Mouse (Mus musculus): ENCODE measurements around the gene Arhgap10.
"Not testable (repeated sequence)": the region's sequence is repeated elsewhere in the genome, so short reads cannot be mapped to it uniquely, and the experiment has no call there.

Gene Arhgap10

GRCm38 (mm10) chr8:77350121-77350777, 167.5 kb downstream of the Arhgap10 start:
- DNase-seq (ENCODE audit: low read depth, low spot score) = no peak

DNA sequence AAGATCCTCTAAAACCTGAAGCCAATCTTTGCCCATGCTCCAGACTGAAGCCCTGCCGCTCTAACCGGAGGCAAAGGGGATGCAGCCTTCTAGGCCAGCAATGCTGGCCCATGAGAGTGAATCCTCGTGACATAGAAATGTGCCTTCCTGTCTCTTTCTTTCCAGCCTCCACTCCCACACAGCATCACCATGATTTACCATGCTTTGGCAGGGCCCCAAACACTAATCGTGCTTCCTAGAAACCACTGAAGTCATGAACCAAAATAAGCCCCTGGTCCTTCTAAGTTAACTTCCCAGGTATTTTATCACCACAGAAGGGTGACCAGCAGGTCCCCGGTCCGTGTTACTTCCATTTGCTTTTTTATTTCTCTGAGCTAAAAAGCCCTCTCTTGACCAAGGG, 173.8 kb downstream of the Arhgap10 start:
- DNase-seq (ENCODE audit: low read depth, low spot score) = no peak

GRCm38 (mm10) chr8:77343335-77343734, 174.4 kb downstream of the Arhgap10 start:
- no peak for DNase-seq (ENCODE audit: low read depth, low spot score)

DNA sequence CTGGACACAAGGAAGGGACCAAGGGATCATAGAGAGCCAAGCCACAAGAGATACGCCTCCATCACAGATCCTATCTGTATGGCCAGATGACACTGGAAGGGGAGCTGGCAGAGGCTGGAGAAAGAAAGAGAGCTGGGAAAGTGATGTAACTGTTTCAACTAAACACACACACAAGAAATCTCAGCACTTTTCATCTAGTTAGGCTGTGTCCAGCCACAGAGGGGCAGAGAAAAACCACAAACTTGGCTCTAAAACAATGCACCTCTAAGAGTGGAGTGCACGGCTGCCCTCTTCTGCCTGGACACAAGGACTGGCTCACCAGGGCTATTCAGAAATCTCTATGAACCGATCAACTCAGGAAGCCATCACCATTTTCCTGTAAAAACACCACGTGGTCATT, 175.6 kb downstream of the Arhgap10 start:
- no peak for DNase-seq (ENCODE audit: low read depth, low spot score)

DNA sequence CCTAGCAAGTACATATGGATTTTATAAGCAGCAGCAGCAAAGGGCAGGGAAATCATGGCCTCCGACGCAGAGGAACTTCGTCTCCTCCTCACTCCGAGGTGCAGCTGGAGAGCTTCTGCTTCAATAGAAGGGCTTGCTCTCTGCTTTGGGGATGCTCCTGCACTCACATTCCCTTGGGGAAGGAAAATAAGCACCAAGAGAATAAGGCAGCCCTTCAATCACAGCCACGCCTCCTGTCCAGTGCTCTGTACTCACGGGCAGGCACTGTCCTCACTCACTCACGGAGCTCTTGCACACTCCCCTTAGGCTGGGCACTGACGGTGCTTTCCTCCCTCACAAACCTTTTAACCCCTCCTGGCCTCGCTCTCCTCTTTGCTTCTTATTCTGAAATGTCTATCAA, 176.4 kb downstream of the Arhgap10 start:
- no peak for DNase-seq (ENCODE audit: low read depth, low spot score)

DNA sequence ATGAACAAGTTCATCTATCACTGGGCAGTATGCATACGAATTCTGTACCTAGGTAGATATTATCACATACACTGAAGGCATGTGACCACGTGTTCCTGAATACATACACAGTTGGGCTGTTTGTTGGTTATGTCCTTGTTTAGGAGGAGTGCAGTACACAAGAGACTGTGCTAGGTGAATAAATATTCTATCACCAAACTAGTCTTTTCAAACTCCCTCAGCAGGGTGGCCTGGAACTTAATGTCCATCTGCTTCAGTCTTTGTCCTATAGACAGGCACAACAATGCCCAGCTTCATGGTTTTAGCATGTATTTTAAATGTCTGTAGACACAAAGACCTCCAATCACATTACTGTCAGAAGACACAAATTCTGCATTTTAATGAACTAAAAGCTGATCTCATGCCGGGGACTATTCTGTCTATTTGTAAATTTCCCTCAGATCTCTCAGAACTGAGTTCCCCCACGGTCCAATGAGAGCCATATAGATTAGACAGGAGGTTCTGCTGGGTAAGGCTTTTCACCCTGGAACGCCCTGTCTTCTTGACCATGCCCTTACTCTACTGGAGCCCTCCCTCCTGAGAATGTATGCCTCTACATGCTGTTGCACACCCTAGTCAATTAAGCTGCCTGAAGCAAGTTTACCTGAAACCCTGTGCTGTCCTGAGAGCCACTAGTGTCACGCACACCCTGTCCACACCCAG, 177.6 kb downstream of the Arhgap10 start:
- no peak for DNase-seq (ENCODE audit: low read depth, low spot score)

GRCm38 (mm10) chr8:77337272-77337671, 180.5 kb downstream of the Arhgap10 start:
- no peak for DNase-seq (ENCODE audit: low read depth, low spot score)

- DNase-seq (ENCODE audit: low read depth, low spot score) = no peak
Measured at GRCm38 (mm10) chr8:77331180-77331579, 186.6 kb downstream of the Arhgap10 start.

DNA sequence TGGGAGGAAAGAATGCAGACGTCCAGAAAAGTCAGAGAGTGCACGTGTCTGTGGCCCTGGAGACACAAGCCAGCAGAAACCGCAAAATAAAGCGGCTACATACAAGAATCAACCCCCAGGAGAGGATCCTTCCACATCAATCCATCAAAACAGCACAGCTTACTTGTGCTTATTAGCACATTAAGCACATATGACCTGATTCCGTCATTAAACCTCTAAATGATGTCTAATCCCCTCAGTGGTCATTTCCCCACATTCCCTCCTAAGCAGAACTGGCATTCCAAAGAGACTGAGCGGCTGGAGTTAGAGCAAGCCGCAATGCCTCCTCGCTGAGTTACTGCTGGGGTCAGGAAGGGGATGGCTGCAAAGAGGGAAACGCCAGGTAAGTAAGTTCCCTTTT, 187.4 kb downstream of the Arhgap10 start:
- DNase-seq (ENCODE audit: low read depth, low spot score) = no peak

DNA sequence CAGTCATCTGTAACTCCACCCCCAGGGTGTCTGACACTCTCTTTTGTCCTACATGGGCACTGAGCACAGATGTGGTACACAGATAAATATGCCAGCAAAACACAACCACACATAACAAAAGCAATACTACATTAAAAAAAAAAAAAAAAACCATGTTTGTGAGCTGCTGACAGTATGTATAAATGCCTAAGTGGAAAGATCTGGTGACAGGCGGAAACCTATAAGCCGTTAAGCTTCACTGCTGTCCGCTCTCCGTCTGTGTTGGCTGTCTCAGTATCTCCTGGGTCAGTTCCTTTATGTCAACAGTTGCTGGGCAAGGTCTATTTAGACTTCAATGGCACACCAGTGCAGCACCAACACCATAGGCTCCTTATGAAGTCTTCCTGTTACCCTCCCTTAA, 188.0 kb downstream of the Arhgap10 start:
- no peak for DNase-seq (ENCODE audit: low read depth, low spot score)

GRCm38 (mm10) chr8:77328473-77328872, 189.3 kb downstream of the Arhgap10 start:
- no peak for DNase-seq (ENCODE audit: low read depth, low spot score)

DNA sequence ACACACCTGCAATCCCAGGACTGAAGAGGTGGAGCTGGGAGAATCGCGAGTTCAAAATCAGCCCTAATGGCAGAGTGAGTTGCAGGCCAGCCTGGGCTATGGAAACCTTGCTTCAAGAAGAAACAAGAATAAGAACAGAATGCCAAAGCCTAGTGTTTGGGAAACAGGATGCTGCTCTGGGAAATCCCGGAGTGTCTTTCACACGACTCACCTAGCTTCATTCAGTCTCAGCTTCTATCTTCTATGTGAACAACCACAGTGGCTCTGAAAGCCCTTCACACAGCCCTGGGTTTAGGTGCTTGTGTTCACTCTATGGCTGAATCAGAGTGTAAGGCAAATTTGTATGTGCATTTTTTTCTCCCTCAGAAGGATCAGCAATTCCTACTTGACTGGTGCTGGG, 190.4 kb downstream of the Arhgap10 start:
- no peak for DNase-seq (ENCODE audit: low read depth, low spot score)

GRCm38 (mm10) chr8:77322727-77323126, 195.0 kb downstream of the Arhgap10 start:
- DNase-seq (ENCODE audit: low read depth, low spot score) = not testable (repeated sequence)

GRCm38 (mm10) chr8:77321901-77322300, 195.9 kb downstream of the Arhgap10 start:
- DNase-seq (ENCODE audit: low read depth, low spot score) = no peak

- no peak for DNase-seq (ENCODE audit: low read depth, low spot score)
Measured at GRCm38 (mm10) chr8:77318590-77318989, 199.2 kb downstream of the Arhgap10 start.

GRCm38 (mm10) chr8:77317771-77318170, 200.0 kb downstream of the Arhgap10 start:
- no peak for DNase-seq (ENCODE audit: low read depth, low spot score)

GRCm38 (mm10) chr8:77313003-77313402, 204.8 kb downstream of the Arhgap10 start:
- no peak for DNase-seq (ENCODE audit: low read depth, low spot score)

DNA sequence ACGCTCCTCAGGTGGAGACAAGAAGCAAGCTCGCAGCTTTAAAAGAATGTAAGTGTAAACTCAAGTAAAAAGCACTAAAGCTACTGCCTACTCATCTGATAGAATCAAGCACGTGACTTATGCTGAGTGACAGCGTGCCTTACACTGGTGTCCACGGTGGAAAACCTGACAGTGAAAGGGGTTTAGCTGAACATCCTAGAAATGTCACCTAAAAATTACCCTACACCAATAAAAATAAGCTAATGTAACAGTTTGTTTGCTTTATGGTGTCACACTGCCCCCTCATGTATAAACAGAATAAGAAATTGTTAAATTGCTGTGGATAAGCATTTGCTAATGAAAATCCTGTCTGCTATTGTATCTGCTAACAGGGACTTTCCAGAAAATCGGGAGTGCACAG, 206.0 kb downstream of the Arhgap10 start:
- no peak for DNase-seq (ENCODE audit: low read depth, low spot score)

DNA sequence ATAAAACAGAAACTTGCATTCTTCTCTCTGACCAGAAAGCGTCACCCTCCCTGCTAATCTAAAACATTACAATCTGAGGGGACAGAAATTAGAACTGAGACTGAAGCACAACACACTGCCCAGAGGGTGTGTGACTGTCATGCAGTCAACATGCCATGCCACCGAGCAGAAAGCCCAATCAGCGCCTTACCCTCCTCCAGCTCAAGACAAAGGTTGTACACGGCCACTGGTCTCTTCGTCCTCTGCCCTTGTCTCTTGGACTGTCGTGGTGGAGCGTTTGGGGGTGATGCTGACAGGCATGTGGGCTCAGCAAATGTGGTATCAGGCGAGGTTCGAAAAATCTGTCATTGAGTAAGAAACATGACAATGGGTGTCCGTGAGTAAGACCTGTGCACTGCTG, 207.2 kb downstream of the Arhgap10 start:
- no peak for DNase-seq (ENCODE audit: low read depth, low spot score)

DNA sequence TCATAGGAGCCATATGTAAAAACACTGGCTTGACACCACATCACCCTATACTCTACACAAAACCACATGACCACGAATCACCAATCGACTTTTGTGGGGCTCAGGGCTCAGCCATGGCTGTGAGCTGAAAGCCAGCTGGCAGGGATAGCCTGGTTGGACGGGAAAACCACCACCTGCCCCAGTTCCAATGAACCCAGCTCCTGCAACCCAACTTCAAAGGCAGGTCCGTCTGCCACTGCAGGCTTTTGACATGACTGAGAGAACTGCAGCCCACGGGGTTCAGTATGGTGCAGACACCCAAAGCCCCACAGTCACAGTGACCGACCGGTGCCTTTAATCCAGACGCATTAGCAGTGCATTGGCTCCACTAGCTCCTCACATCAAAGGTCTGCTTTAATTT, 207.7 kb downstream of the Arhgap10 start:
- no peak for DNase-seq (ENCODE audit: low read depth, low spot score)

GRCm38 (mm10) chr8:77294599-77294998, 223.2 kb downstream of the Arhgap10 start:
- no peak for DNase-seq (ENCODE audit: low read depth, low spot score)

GRCm38 (mm10) chr8:77292649-77293048, 225.1 kb downstream of the Arhgap10 start:
- DNase-seq (ENCODE audit: low read depth, low spot score) = no peak

- no peak for DNase-seq (ENCODE audit: low read depth, low spot score)
Measured at GRCm38 (mm10) chr8:77292120-77292519, 225.6 kb downstream of the Arhgap10 start.

Measured in retina, adult 2 months (tissue).